Mouse (Mus musculus) hindbrain, embryonic 11.5 days (tissue): ENCODE results near the gene Foxp4. TPM values are rescaled to one million over a fixed set of nuclear protein-coding genes. Genes with fewer than 3 reads are reported as not detected.

ENCODE experiments used
- ATAC-seq: fragments of 200-750 bp; cut with Nextera tagmentation; 2 replicates; pipeline ENCODE4 v1.8.0; 2017; ENCODE audit warnings: mild to moderate bottlenecking, moderate TSS enrichment, moderate library complexity; ENCODE audit not compliant: low FRiP score
- DNase-seq: peaks from one replicate; pipeline ENCODE4 v3.0.0-alpha.2; 2015; ENCODE audit warnings: low spot score
- H3K27ac ChIP-seq: fragments of 300-500 bp; sonication (generic); 2 replicates; pipeline ENCODE4 v1.5.1; 2014; ENCODE audit warnings: mild to moderate bottlenecking, low read depth, low read length
- H3K27me3 ChIP-seq: fragments of 300-500 bp; sonication (generic); 2 replicates; pipeline ENCODE4 v1.6.1; 2014; ENCODE audit warnings: mild to moderate bottlenecking, low read length, moderate library complexity, mixed read lengths; ENCODE audit not compliant: control insufficient read depth, insufficient read depth
- H3K36me3 ChIP-seq: fragments of 300-500 bp; sonication (generic); 2 replicates; pipeline ENCODE4 v1.6.1; 2014; ENCODE audit warnings: mild to moderate bottlenecking, low read length, moderate library complexity, mixed read lengths; ENCODE audit not compliant: control insufficient read depth, insufficient read depth
- H3K4me1 ChIP-seq: fragments of 300-500 bp; sonication (generic); replicated peaks from 2 replicates; pipeline ENCODE4 v1.6.1; 2014; ENCODE audit warnings: low read length, mixed read lengths; ENCODE audit not compliant: control insufficient read depth, insufficient read depth
- H3K4me2 ChIP-seq: fragments of 300-500 bp; sonication (generic); replicated peaks from 2 replicates; pipeline ENCODE4 v1.6.1; 2014; ENCODE audit warnings: mild to moderate bottlenecking, low read depth, low read length
- H3K4me3 ChIP-seq: fragments of 300-500 bp; sonication (generic); 2 replicates; pipeline ENCODE4 v1.5.1; 2014; ENCODE audit warnings: low read depth, low read length
- H3K9ac ChIP-seq: fragments of 300-500 bp; sonication (generic); 2 replicates; pipeline ENCODE4 v1.6.1; 2014; ENCODE audit warnings: low read depth, low read length
- H3K9me3 ChIP-seq: fragments of 300-500 bp; sonication (generic); 2 replicates; pipeline ENCODE4 v1.6.1; 2016; ENCODE audit warnings: low read length; ENCODE audit not compliant: control insufficient read depth
- WGBS: fragments of 180-500 bp; shearing (Covaris S2); extraction: QIAGEN DNeasy Blood & Tissue Kit; methylation state at CpG from one replicate; pipeline ENCODE4 v1.1.7; 2014; 5-methylcytosine and 5-hydroxymethylcytosine counted together
- polyA plus RNA-seq: library from polyadenylated mRNA; unstranded; fragments of >200 nt; fragmentation: Nextera tagmentation; extraction: Ambion mirVana; gene quantifications from 2 replicates; pipeline ENCODE4 v1.2.1, GENCODE M21; 2014

The Foxp4 gene
- polyA plus RNA-seq, 1 experiment from 2014 or later: 28.4 TPM

DNA sequence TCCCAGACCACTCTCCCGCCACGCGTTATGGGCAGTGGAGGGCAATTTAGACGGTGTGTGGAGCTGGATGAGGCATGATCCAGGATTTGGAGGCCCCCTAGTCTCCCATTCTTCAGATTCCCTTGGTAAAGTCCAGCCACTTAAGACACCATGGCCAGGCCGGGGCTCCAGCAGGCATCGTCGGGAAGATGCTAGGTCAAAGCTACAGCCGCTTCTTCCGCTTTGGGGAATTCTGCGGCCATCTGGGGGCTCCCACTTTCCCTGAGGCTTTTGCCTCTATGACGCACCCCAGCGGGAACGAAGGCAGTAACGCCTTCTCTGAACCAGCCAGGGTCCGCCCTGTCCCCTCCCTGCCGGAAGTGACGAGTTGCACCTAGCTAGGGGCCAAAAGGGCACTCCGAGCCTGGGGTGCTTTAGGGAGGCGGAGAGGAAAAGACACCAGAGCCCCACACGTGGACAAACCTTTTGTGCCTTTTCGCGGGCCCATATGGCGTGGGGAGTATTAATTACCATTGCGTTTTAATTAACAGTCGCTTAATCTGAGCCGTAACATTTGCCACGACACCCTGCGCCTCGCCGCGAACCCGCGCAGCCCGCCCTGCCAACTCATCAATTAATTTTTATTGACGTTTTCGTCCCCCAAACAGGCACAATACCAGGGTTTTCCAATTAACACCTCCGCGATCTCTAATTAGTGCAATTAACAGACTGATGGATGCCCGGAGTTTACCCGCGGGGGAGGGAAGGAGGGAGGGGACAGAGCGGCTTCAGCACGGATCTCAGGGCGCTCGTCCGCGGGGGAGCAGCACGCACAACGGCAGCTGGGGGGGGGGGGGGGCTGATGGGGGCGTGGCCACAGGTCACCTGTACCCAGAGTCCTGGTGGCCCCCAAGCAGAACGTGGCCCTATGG is 15.1 kb downstream of the Foxp4 start:
- ATAC-seq (peak; percentile 41; the same call in 1 of the 2 replicates), DNase-seq (peak; percentile 70)
- H3K4me1 ChIP-seq: peaks cover 30% of the 10 kb centered on the region
- H3K27me3 ChIP-seq: no peaks in the 10 kb centered on the region
- WGBS: 9% methylated on average over 49 of the region's 51 CpGs
- H3K27ac ChIP-seq: no peak overlapping the region
- H3K36me3 ChIP-seq: no peaks in the 10 kb centered on the region
- H3K9me3 ChIP-seq: no peaks in the 10 kb centered on the region
- 0 out of 2 replicates have a peak overlapping the region, but pooled peaks have one; percentile 34 for H3K9ac ChIP-seq
- H3K4me3 ChIP-seq: peak overlapping the region; percentile 4
- peak overlapping the region; percentile 42 for H3K4me2 ChIP-seq

- 87% methylated on average over 2 of the region's 2 CpGs for WGBS
- no peak overlapping the region for H3K4me2 ChIP-seq
These were observed 16.4 kb downstream of the Foxp4 start for GRCm38 (mm10) chr17:47908079-47908478.

DNA sequence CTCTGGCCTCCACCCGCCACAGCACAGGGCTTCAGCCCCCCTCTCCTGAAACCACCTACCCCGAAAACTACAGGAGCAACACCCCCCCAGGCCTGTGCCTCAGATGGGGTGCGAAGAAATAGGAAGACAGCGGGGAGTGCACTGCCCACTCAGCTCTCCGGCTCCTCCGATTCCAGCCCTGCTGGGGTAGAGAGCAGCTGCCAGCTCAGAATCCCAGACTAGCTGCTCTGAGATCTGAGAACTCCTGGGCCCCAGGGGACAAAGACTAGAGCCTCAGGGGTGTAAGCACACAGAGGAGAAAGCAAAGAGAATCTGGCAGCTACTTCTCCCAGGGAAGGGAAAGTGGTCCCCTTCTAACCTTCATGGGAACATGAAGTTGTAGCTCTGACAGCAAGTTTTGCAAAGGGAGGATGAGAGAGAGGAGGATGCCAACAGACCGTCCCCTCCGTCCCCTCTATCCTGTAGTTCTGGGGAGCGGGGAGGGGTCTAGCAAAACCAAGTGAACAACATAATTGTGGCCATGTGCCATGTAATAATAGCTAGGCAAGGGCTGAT is 17.0 kb downstream of the Foxp4 start:
- Histone ChIP-seq H3K4me3 (no peak overlapping the region), H3K9ac (no peak overlapping the region), H3K4me2 (no peak overlapping the region), H3K27ac (0 out of 2 replicates have a peak overlapping the region, but pooled peaks have one; percentile 36), H3K9me3 (no peaks in the 10 kb centered on the region), H3K27me3 (no peaks in the 10 kb centered on the region), H3K4me1 (peaks cover 30% of the 10 kb centered on the region), H3K36me3 (no peaks in the 10 kb centered on the region)
- WGBS: 31% methylated on average over 9 of the region's 9 CpGs
- DNase-seq: peak; percentile 65
- ATAC-seq: peak; percentile 41

More at GRCm38 (mm10) chr17:47908079-47908478, 16.4 kb downstream of the Foxp4 start:
- no peaks in the 10 kb centered on the region for H3K27me3 ChIP-seq
- H3K36me3 ChIP-seq: no peaks in the 10 kb centered on the region
- 0 out of 2 replicates have a peak overlapping the region, but pooled peaks have one; percentile 30 for H3K27ac ChIP-seq
- ATAC-seq: peak; percentile 10; the same call in 1 of the 2 replicates
- no peaks in the 10 kb centered on the region for H3K9me3 ChIP-seq
- DNase-seq: no peak
- H3K4me3 ChIP-seq: no peak overlapping the region
- H3K9ac ChIP-seq: no peak overlapping the region
- peaks cover 30% of the 10 kb centered on the region for H3K4me1 ChIP-seq

GRCm38 (mm10) chr17:47903846-47904680 is 20.4 kb downstream of the Foxp4 start:
- no peak for DNase-seq

GRCm38 (mm10) chr17:47901782-47902181 is 22.7 kb downstream of the Foxp4 start:
- 81% methylated on average over 3 of the region's 3 CpGs for WGBS
- H3K27me3 ChIP-seq: no peaks in the 10 kb centered on the region
- no peak overlapping the region for H3K9ac ChIP-seq
- H3K4me2 ChIP-seq: no peak overlapping the region
- no peak for ATAC-seq
- DNase-seq: no peak
- H3K36me3 ChIP-seq: no peaks in the 10 kb centered on the region
- H3K4me1 ChIP-seq: peaks cover 34% of the 10 kb centered on the region
- H3K9me3 ChIP-seq: no peaks in the 10 kb centered on the region
- no peak overlapping the region for H3K4me3 ChIP-seq
- no peak overlapping the region for H3K27ac ChIP-seq

More at GRCm38 (mm10) chr17:47903846-47904680, 20.4 kb downstream of the Foxp4 start:
- no peaks in the 10 kb centered on the region for H3K27me3 ChIP-seq
- no peaks in the 10 kb centered on the region for H3K9me3 ChIP-seq
- no peak for ATAC-seq
- H3K4me3 ChIP-seq: no peak overlapping the region
- H3K4me1 ChIP-seq: peaks cover 30% of the 10 kb centered on the region
- H3K27ac ChIP-seq: no peak overlapping the region
- peak overlapping the region; percentile 28 for H3K4me2 ChIP-seq
- peak overlapping the region; percentile 16; the same call in 1 of the 2 replicates for H3K9ac ChIP-seq
- H3K36me3 ChIP-seq: no peaks in the 10 kb centered on the region
- 29% methylated on average over 35 of the region's 35 CpGs for WGBS

GRCm38 (mm10) chr17:47900716-47901115 is 23.7 kb downstream of the Foxp4 start:
- H3K27ac ChIP-seq: no peak overlapping the region
- H3K4me1 ChIP-seq: peaks cover 34% of the 10 kb centered on the region
- H3K4me2 ChIP-seq: no peak overlapping the region
- ATAC-seq (no peak), DNase-seq (no peak)
- no peak overlapping the region for H3K9ac ChIP-seq
- 49% methylated on average over 6 of the region's 6 CpGs for WGBS
- H3K27me3 ChIP-seq: no peaks in the 10 kb centered on the region
- H3K9me3 ChIP-seq: no peaks in the 10 kb centered on the region
- no peak overlapping the region for H3K4me3 ChIP-seq
- no peaks in the 10 kb centered on the region for H3K36me3 ChIP-seq

DNA sequence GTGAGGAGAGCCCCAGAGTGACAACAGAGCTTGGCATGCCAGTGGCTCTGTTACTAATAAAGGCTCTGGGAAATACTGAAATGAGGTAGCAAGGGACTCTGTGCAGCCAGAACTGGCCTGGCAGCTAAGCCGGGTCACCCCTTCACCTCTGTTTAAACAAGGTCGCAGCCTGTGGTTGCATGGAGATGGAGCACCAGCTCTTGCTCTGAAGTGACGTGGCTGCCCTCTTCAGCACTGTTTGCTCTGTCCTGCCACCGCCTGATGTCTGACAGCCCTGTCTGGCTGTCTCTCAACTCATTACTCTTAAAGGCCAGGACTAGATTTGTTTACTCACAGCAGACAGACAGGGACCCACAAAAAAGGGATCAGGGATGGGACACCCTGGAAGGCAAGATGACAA is 25.3 kb downstream of the Foxp4 start:
- no peak for DNase-seq
- no peaks in the 10 kb centered on the region for H3K9me3 ChIP-seq
- H3K27ac ChIP-seq: peak overlapping the region; percentile 77
- 13% methylated on average over 4 of the region's 4 CpGs for WGBS
- ATAC-seq: no peak
- no peaks in the 10 kb centered on the region for H3K36me3 ChIP-seq
- peaks cover 29% of the 10 kb centered on the region for H3K4me1 ChIP-seq
- H3K4me3 ChIP-seq: no peak overlapping the region
- no peak overlapping the region for H3K4me2 ChIP-seq
- H3K27me3 ChIP-seq: no peaks in the 10 kb centered on the region
- no peak overlapping the region for H3K9ac ChIP-seq
